Mouse (Mus musculus) neural tube, embryonic 13.5 days (tissue): ENCODE measurements around the gene Zfhx3. TPM values are rescaled to one million over a fixed set of nuclear protein-coding genes. Genes with fewer than 3 reads are reported as not detected.

Source experiments
- ATAC-seq: fragments of 200-750 bp; cut with Nextera tagmentation; 2 replicates; pipeline ENCODE4 v1.8.0; 2017; ENCODE audit warnings: low read depth, mild to moderate bottlenecking, moderate TSS enrichment, moderate library complexity
- H3K27ac ChIP-seq: fragments of 300-500 bp; sonication (generic); replicated peaks from 2 replicates; pipeline ENCODE4 v1.5.1; 2015; ENCODE audit warnings: moderate library complexity, mild to moderate bottlenecking, inconsistent platforms
- H3K27me3 ChIP-seq: fragments of 300-500 bp; sonication (generic); 2 replicates; pipeline ENCODE4 v1.6.1; 2015; ENCODE audit warnings: mild to moderate bottlenecking, inconsistent platforms
- H3K36me3 ChIP-seq: fragments of 300-500 bp; sonication (generic); 2 replicates; pipeline ENCODE4 v1.6.1; 2015; ENCODE audit warnings: mild to moderate bottlenecking, inconsistent platforms
- H3K4me1 ChIP-seq: fragments of 300-500 bp; sonication (generic); replicated peaks from 2 replicates; pipeline ENCODE4 v1.6.1; 2015; ENCODE audit warnings: inconsistent platforms
- H3K4me2 ChIP-seq: fragments of 300-500 bp; sonication (generic); 2 replicates; pipeline ENCODE4 v1.6.1; 2015; ENCODE audit warnings: inconsistent platforms, mild to moderate bottlenecking, moderate library complexity
- H3K4me3 ChIP-seq: fragments of 300-500 bp; sonication (generic); 2 replicates; pipeline ENCODE4 v1.5.1; 2015; ENCODE audit warnings: mild to moderate bottlenecking, inconsistent platforms
- H3K9ac ChIP-seq: fragments of 300-500 bp; sonication (generic); 2 replicates; pipeline ENCODE4 v1.6.1; 2015; ENCODE audit warnings: moderate library complexity, mild to moderate bottlenecking, inconsistent platforms
- H3K9me3 ChIP-seq: fragments of 300-500 bp; sonication (generic); 2 replicates; pipeline ENCODE4 v1.6.1; 2016; ENCODE audit warnings: inconsistent platforms
- WGBS: fragments of 180-500 bp; shearing (Covaris S2); methylation state at CpG from one replicate; pipeline ENCODE4 v1.1.7; 2015; 5-methylcytosine and 5-hydroxymethylcytosine counted together
- polyA plus RNA-seq: library from polyadenylated mRNA; unstranded; fragments of >200 nt; fragmentation: Nextera tagmentation; extraction: Ambion mirVana; gene quantifications from 2 replicates; pipeline ENCODE4 v1.2.1, GENCODE M21; 2015

Zfhx3 gene
- polyA plus RNA-seq, 1 experiment from 2014 or later: 28.2 TPM

DNA sequence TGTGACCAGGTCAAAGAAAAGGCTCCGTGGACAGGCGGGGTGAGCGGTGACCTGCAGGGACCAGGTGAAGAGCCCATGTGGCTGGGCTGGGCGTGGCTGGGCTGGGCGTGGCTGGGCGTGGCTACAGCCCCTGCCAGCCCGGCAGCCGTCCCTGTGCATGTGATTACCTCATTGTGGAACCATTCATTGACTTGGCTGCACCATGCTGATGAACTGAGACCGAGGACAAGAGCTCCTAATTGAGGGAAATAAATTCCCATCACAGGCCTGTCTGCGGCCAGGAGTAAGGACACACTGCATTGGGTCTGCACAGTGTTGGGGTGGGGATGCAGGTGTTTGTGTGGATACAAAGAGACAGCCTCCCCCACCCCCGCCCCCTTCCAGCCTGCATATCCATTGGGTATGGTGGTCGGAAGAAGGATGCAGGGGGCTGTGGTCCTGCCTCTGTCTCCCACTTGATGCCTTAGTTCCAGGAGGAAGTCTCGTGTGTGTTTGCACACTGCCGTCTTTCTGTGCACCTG lies 956.9 kb downstream of the Zfhx3 start:
- Histone ChIP-seq H3K9me3 (no peaks in the 10 kb centered on the region), H3K4me2 (no peak overlapping the region), H3K27me3 (no peaks in the 10 kb centered on the region), H3K36me3 (no peaks in the 10 kb centered on the region), H3K27ac (peak overlapping the region; percentile 57), H3K9ac (no peak overlapping the region), H3K4me1 (peaks cover 96% of the 10 kb centered on the region), H3K4me3 (no peak overlapping the region)
- no peak for ATAC-seq
- WGBS: 45% methylated on average over 14 of the region's 14 CpGs

DNA sequence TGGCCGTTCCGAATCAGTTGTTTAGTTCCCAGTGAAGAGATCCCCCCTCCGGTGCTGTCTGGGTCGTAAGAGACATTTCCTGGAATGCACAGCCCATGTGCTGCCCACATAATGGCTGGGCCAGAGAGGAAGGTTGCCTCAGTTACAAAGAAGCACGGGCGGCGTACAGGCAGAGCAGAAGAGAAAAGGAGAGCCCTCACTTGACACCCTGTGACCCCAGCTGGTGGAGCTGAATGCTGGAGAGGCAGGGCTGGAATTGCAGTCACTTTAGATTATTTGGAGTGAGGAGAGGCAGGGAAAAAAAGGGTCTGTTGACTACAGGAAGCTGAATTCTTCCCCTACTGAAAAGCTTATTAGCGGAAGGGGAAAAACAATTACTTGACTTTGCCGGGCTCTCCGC lies 958.1 kb downstream of the Zfhx3 start:
- Histone ChIP-seq H3K9ac (peak overlapping the region; percentile 49), H3K4me3 (no peak overlapping the region), H3K4me2 (no peak overlapping the region), H3K4me1 (peaks cover 96% of the 10 kb centered on the region), H3K27ac (peak overlapping the region; percentile 63), H3K36me3 (no peaks in the 10 kb centered on the region), H3K27me3 (no peaks in the 10 kb centered on the region), H3K9me3 (no peaks in the 10 kb centered on the region)
- WGBS: 16% methylated on average over 10 of the region's 10 CpGs
- ATAC-seq: no peak

DNA sequence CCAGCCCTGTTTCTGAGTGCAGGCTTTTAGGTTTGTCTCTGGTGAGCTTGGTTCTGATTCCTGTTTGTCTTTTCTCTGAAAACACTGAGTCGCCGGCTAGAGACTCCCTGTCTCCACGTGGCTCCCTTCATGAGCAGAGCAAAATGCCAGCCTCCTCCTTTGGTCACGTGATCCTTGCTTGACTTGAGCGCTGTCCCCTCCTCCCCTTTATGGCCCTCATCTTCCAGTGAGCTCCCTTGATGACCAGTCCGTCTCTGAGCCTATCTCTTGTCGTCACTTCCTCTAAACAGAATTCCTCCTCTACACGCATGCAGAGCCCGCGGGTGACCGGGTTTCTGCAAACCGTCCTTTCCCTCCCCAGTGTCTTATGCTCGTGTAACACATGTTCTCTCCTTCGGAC lies 958.8 kb downstream of the Zfhx3 start:
- Histone ChIP-seq H3K36me3 (no peaks in the 10 kb centered on the region), H3K4me2 (no peak overlapping the region), H3K9ac (0 out of 2 replicates have a peak overlapping the region, but pooled peaks have one; percentile 5), H3K27ac (peak overlapping the region; percentile 63), H3K27me3 (no peaks in the 10 kb centered on the region), H3K4me3 (no peak overlapping the region), H3K4me1 (peaks cover 96% of the 10 kb centered on the region), H3K9me3 (no peaks in the 10 kb centered on the region)
- WGBS: 50% methylated on average over 14 of the region's 14 CpGs
- no peak for ATAC-seq

DNA sequence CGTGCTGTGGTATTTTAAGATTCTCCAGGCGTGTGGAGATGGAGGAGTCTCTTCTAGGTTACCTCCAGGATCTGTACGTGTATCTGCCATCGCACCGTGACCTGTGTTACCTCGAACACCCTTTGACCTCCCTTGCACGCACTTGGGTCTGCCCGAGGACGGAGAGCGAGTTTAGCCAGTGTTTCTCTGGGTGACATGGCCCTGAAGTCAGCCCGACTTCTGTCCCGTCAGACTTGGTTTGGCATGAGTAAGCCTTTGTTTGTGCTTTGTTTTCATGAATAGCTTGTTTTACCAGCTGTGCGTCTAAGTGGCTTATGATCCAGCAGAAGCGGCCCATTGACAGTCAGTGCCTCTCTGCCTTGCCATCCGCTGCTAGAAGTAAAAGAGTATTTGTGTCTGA lies 961.1 kb downstream of the Zfhx3 start:
- ATAC-seq: no peak
- Histone ChIP-seq H3K4me2 (no peak overlapping the region), H3K4me1 (peaks cover 95% of the 10 kb centered on the region), H3K27ac (peak overlapping the region; percentile 35), H3K27me3 (0 out of 2 replicates have a peak, but pooled peaks cover 3% of the 10 kb centered on the region), H3K4me3 (no peak overlapping the region), H3K9me3 (no peaks in the 10 kb centered on the region), H3K9ac (no peak overlapping the region), H3K36me3 (no peaks in the 10 kb centered on the region)
- WGBS: 68% methylated on average over 15 of the region's 15 CpGs

- H3K36me3 ChIP-seq: no peaks in the 10 kb centered on the region
- ATAC-seq: no peak
- 0 out of 2 replicates have a peak, but pooled peaks cover 3% of the 10 kb centered on the region for H3K27me3 ChIP-seq
- H3K4me3 ChIP-seq: no peak overlapping the region
- WGBS: 59% methylated on average over 11 of the region's 11 CpGs
- no peak overlapping the region for H3K4me2 ChIP-seq
- H3K9ac ChIP-seq: 0 out of 2 replicates have a peak overlapping the region, but pooled peaks have one; percentile 26
- peaks cover 95% of the 10 kb centered on the region for H3K4me1 ChIP-seq
- H3K27ac ChIP-seq: peak overlapping the region; percentile 52
- no peaks in the 10 kb centered on the region for H3K9me3 ChIP-seq
Observed at GRCm38 (mm10) chr8:108904288-108904971, 962.0 kb downstream of the Zfhx3 start.

GRCm38 (mm10) chr8:108908066-108908465 lies 965.6 kb downstream of the Zfhx3 start:
- ATAC-seq: no peak

DNA sequence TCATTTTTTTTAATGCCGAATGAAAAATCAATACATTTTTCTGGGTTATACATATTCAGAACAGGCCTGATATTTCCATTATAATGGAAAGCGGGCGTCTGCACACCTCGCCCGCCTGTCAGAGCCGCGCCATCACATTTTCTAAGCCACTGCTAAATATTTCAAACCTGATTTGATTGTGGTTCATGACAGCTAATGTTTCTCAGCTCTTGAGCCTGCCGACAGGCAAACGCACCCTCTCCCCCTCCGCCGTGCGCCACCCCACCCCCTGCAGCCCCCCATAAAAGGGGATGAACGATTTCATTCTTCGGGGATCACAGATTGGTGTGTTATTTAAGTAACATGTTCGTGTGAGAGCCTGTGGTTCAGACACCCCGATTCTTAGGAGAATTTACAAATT lies 966.1 kb downstream of the Zfhx3 start:
- Histone ChIP-seq H3K36me3 (no peaks in the 10 kb centered on the region), H3K9ac (peak overlapping the region; percentile 22; the same call in 1 of the 2 replicates), H3K9me3 (no peaks in the 10 kb centered on the region), H3K27me3 (0 out of 2 replicates have a peak, but pooled peaks cover 3% of the 10 kb centered on the region), H3K27ac (peak overlapping the region; percentile 62), H3K4me1 (peaks cover 70% of the 10 kb centered on the region), H3K4me3 (no peak overlapping the region), H3K4me2 (no peak overlapping the region)
- WGBS: 50% methylated on average over 16 of the region's 16 CpGs
- no peak for ATAC-seq

More at GRCm38 (mm10) chr8:108908066-108908465, 965.6 kb downstream of the Zfhx3 start:
- peaks cover 74% of the 10 kb centered on the region for H3K4me1 ChIP-seq
- H3K27me3 ChIP-seq: 0 out of 2 replicates have a peak, but pooled peaks cover 3% of the 10 kb centered on the region
- no peaks in the 10 kb centered on the region for H3K9me3 ChIP-seq
- no peaks in the 10 kb centered on the region for H3K36me3 ChIP-seq
- peak overlapping the region; percentile 62 for H3K27ac ChIP-seq
- no peak overlapping the region for H3K4me2 ChIP-seq
- WGBS: 79% methylated on average over 9 of the region's 9 CpGs
- no peak overlapping the region for H3K4me3 ChIP-seq
- H3K9ac ChIP-seq: no peak overlapping the region

- Histone ChIP-seq H3K27ac (peak overlapping the region; percentile 62), H3K36me3 (0 out of 2 replicates have a peak, but pooled peaks cover 3% of the 10 kb centered on the region), H3K9me3 (no peaks in the 10 kb centered on the region), H3K4me3 (no peak overlapping the region), H3K4me1 (peaks cover 65% of the 10 kb centered on the region), H3K4me2 (no peak overlapping the region), H3K27me3 (0 out of 2 replicates have a peak, but pooled peaks cover 3% of the 10 kb centered on the region), H3K9ac (0 out of 2 replicates have a peak overlapping the region, but pooled peaks have one; percentile 22)
- WGBS: 72% methylated on average over 9 of the region's 9 CpGs
- no peak for ATAC-seq
Observed at GRCm38 (mm10) chr8:108909035-108909434, 966.6 kb downstream of the Zfhx3 start.

GRCm38 (mm10) chr8:108909455-108909854 lies 967.0 kb downstream of the Zfhx3 start:
- H3K4me1 ChIP-seq: peaks cover 64% of the 10 kb centered on the region
- WGBS: 45% methylated on average over 2 of the region's 2 CpGs
- 0 out of 2 replicates have a peak, but pooled peaks cover 7% of the 10 kb centered on the region for H3K36me3 ChIP-seq
- no peak overlapping the region for H3K4me2 ChIP-seq
- no peak for ATAC-seq
- no peaks in the 10 kb centered on the region for H3K9me3 ChIP-seq
- 0 out of 2 replicates have a peak, but pooled peaks cover 3% of the 10 kb centered on the region for H3K27me3 ChIP-seq
- H3K4me3 ChIP-seq: no peak overlapping the region
- no peak overlapping the region for H3K9ac ChIP-seq
- H3K27ac ChIP-seq: peak overlapping the region; percentile 62

GRCm38 (mm10) chr8:108910843-108911242 lies 968.4 kb downstream of the Zfhx3 start:
- Histone ChIP-seq H3K27me3 (0 out of 2 replicates have a peak, but pooled peaks cover 3% of the 10 kb centered on the region), H3K27ac (peak overlapping the region; percentile 38; the same call in 1 of the 2 replicates), H3K9ac (no peak overlapping the region), H3K36me3 (0 out of 2 replicates have a peak, but pooled peaks cover 7% of the 10 kb centered on the region), H3K4me1 (peaks cover 58% of the 10 kb centered on the region), H3K4me3 (no peak overlapping the region), H3K9me3 (no peaks in the 10 kb centered on the region), H3K4me2 (no peak overlapping the region)
- 85% methylated on average over 12 of the region's 12 CpGs for WGBS
- ATAC-seq: no peak

GRCm38 (mm10) chr8:108911511-108911910 lies 969.1 kb downstream of the Zfhx3 start:
- WGBS: 3% methylated on average over 6 of the region's 6 CpGs
- ATAC-seq: no peak
- Histone ChIP-seq H3K36me3 (peaks cover 9% of the 10 kb centered on the region; the same call in 1 of the 2 replicates), H3K9me3 (no peaks in the 10 kb centered on the region), H3K27ac (0 out of 2 replicates have a peak overlapping the region, but pooled peaks have one; percentile 38), H3K9ac (no peak overlapping the region), H3K4me2 (no peak overlapping the region), H3K4me1 (peaks cover 55% of the 10 kb centered on the region), H3K4me3 (no peak overlapping the region), H3K27me3 (0 out of 2 replicates have a peak, but pooled peaks cover 3% of the 10 kb centered on the region)

DNA sequence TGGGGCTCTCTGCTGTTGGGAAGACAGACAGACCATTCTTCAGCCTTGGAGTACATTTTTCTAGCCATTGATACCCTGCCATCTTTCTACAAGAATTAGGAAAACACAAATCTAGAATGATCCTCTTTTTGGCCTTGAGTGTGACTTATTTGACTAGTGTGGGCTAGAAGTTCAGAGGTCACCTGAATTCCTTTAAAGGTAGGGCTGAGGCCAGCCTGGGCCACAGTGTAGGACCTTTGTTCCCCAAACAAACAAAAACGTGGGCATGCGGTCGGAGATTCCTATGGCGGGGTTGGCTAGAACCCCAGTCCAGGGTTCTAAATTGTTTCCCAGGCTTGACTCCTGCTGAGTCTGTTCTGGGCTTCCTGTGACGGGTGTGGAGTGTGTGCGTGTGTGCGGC lies 970.6 kb downstream of the Zfhx3 start:
- Histone ChIP-seq H3K27me3 (0 out of 2 replicates have a peak, but pooled peaks cover 2% of the 10 kb centered on the region), H3K4me1 (peaks cover 42% of the 10 kb centered on the region), H3K4me2 (no peak overlapping the region), H3K9me3 (no peaks in the 10 kb centered on the region), H3K27ac (no peak overlapping the region), H3K9ac (no peak overlapping the region), H3K36me3 (peaks cover 13% of the 10 kb centered on the region; the same call in 1 of the 2 replicates), H3K4me3 (no peak overlapping the region)
- 83% methylated on average over 7 of the region's 7 CpGs for WGBS
- ATAC-seq: no peak
